Mouse (Mus musculus) CD8-positive naive resting alpha-beta T cell, adult 2 months (primary cell): ENCODE results near the gene Cstb.

Source experiments
- DNase-seq, 2 experiments: peaks; one replicate each; pipeline ENCODE4 v3.0.0; 2022; ENCODE audit warnings: low read depth in 2 of 2, low spot score in 2 of 2

Cstb gene

DNA sequence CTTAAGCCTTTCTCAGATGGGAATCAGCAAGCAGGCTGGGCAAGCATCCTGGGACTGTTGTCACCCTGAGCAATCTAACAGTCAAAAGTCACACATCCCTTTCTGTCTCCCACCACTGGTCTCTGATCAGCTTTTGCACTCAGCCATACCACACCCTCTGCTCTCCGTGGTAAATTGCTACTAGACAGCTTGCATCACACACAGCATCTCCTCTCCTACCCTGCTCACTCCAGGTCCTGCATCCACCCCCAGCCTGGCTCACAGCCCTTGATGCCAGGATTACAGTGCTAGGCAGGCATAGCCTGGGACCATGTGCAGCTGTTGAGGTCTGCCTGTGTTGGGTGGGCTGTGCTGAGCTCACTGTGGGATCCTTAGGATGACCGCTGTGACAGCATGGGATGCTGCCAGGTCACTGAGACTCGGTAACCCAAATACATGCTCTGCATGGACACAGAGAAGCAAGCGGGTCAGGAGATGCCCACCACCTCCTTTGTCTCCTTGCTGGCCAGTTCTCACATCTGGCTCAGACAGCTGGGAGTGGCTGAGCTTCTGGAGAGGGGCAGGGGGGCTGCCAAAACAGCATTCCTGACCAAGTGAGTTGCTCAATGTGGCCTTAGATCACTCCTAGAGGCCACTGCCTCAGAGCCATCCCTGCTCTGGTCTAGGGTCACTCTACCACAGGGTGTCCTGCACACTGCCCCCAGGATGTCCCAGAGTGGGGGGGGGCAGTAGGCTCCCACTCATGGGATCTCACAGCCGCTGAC is 33.1 kb downstream of the Cstb start:
- DNase-seq = no peak

DNA sequence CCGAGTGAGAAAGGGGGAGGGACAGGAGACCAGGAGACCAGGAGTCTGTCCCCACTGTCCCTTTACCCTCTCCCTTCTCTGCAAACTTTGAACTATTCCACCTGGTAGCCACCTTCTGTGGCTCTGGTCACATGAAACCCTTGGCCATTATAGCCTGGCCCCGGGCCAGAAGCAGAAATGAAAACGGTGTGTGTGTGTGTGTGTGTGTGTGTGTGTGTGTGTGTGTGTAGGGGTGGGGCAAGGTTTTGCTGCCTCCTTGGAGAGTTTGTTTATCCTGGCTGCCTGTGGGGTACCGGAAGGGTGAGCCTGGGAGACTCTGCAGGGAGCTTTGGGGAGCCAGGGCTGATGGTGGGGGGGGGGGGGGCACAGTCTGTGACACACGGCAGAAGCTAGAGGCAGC is 35.0 kb downstream of the Cstb start:
- DNase-seq = no peak

DNA sequence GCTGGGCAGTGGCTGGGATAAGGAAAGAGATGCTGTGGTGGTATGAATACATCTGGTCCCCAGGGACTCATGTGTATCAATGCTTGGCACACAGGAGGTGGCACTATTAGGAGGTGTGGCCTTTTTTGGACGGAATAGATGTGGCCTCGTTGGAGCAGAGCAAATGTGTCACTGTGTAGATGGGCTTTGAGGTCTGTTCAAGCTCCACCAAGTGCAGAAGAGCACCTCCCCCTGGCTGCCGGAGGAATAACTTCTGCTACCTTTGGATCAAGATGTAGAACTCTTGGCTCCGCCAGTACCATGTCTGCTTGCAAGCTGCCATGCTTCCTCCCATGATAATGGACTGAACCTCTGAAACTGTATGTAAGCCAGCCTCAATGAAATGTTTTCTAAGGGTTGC is 36.3 kb downstream of the Cstb start:
- DNase-seq = no peak

DNA sequence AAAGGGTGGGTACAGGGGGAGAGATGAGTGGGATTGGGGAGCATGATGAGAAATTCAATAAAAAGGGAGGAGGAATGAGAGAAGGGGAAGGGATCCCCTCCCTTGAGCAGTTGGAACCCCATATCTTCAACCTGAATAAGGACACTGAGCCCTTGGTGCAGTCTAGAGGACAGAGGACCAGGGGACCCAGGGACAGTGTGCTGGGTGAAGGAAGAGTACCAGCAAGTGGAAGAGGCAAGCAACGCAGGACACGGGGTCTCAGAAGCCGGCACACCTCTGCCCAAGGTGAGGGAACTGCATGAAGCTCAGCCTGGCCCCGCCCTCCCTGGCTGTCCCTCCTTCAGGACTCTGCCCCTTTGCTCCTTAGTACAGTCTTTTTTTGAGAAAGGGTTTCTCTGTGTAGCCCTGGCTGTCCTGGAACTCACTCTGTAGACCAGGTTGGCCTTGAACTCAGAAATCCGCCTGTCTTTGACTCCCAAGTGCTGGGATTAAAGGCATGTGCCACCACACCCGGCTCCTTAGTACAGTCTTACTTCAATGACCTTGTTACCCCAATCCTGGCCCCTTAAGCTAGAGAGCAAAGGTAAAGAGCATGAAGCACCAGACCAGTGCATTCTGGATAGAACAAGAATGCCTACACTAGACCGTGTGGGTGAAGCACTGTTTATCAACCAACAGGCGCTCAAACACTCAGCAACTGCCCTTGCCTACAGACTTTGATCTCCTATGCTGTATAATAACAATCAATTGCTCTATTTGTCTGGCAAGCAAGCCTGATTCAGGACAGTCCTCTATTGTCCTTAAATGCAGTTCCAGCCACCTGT is 37.7 kb downstream of the Cstb start:
- no peak for DNase-seq

DNA sequence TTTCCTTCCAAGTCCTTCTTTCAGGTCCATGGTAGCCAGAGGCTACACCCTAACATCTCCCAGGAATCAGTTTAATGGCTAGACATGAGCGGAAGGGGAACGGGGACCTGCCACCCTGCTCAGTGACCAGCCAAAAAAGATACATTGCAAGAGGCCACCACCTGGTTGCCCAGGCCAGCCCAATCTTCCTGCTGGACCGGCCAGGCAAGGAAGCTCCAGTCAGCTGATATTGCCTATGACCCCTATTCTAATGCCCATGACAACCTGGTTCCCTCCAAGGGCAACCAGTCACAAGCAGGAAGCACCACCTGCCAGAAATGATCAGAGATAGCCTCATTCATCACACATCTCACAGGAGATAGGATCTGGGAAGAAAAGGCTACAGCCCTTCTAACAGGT is 38.3 kb downstream of the Cstb start:
- no peak for DNase-seq

DNA sequence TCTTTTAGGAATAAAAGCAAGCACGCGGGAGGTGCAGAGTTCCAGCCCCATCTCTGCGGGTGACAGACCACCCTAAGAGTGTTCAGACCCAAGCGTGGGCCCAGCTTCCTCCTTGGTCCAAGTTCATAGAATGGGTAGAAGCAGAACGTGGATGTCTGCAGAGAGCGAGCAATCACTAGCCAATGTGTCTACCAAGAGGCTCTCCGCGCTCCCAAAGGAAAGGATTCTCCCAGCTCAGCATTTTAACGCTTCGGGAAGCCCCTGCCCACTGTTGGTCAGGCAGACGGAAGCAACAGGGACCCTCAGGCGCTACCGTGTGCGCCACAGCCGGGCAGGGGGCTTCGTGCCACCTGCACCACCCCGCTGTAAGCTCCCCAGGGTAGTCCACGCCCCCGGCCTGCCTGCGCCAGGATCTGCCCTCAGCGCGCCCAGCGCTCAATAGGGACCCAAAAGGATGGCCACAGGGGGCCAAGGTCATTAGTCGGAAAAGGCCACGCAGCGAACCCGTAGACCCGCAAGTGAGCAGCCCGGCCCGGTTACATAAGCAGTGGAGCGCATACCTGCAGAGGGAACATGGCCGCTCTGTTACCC is 38.8 kb downstream of the Cstb start:
- no peak for DNase-seq

DNA sequence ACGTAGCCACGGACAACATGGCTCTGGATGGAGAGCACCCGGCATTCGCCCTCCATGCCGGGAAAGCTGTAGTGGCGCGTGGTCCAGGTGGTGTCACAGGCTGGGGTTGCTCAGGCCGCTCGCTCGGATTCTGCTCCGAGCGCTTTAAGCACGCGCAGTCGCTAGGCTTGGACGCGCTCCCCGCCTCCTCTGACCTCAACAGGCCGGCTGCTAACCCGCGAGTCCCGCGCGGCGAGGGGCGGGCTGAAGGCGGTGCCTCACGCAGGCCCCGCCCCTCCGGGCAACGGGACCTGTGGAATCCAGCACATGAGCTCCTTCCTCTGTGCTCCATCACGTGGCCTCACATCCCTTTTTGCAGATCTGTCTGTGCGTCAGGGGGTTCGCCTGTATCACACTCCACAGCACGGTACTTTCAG is 39.3 kb downstream of the Cstb start, which contains the start of gene Pdxk:
TSS of gene Pdxk (minus strand) at position 184 of the 416 bp plus-strand sequence.
- DNase-seq = peak; percentile 88 to 90

DNA sequence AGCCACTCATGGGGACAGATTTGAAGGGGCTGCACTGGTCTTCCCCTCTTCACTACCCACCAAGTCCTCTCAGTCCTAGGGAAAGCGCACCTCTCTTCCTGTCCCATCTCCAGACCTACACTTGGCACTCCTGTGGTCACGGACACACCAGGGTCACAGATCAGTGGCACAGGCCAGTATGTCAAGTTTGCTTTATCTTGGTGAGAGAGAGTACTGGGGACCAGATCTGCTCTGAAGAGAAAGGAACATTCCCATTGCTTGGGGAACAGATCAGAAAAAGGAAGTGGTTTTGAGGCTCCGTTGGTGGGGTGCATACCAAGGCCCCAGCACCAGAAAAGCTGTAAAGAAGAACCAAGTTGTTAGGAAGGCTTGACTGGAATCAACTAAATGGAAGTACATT is 40.0 kb downstream of the Cstb start:
- peak in 1 of 2 experiments; percentile 22 for DNase-seq

DNA sequence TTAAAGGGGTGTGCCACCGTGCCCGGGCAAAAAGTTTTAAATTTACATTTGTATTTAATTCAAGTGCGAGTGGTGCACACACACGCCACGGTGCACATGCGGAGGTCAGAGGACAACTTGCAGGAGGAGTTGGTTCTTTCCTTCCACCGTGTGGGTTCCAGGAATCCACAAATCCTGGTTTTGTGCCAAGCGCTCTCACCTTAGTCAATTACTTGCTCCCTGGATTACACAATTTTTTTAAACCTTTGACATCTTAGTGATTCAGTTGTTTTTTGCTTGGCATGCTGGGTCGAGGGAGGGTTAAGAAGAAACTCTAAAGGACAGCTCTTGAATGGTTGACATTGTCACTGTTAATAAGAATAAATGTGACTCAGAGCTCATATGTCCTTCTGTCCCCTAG is 41.2 kb downstream of the Cstb start:
- no peak for DNase-seq

DNA sequence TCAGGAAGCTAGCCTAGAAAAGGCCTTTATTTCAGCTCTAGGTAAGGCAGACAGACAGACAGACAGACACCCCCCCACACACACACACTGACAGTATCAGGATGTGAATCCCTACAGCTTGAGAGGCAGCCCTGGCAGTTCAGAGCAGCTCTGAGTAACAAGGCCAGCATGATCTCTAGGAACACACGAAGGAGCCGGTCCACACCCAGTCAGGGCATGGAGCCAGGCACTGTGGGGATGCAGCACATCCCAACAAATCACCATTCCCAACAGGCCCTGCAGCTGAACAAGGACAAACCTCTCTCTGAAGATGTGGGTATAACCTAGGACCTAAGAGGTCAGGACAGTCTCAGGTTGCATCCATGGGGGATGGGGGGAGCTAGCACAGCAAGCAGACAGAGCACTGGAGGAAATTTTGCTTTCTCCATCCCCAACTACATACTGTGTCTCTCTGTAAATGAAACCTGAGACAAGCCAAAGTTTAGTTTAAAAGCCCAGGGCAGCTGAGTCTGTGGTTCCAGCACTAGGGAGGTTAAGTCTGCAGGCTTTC is 42.4 kb downstream of the Cstb start:
- no peak for DNase-seq

DNA sequence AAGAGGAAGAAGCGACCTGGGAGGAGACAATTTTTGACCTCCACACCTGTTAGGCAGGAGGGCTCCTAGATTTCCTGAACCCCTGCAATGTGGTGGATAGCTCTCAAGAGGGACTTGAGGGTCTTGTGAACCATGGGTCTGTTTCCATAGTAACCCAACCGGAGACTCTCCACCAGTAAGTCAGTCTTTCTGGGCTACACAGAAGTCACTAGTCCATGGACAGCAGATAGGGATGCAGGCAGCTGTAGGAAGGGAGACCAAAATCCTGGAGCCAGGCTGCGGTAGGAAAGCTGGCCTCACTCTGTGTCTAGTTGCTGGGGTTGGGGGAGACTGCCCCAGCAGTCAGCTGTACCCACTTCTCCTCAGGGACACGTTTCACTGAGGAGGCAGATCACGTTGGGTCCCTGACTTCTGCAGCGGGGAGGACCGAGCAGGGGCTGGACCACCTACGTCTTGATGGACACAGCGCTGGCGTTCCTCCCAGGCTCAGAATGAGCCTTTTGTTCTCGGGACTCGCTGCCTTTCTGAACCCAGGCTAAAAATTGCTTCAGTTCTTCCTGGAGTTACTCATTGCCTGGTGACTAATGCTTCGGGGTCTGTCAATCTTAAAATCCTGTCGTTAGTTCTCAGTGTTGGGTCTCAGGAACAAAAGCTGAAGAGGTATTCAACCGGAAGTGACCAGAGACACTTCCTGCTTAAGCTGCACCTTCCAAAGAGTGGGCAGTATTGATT is 45.3 kb downstream of the Cstb start:
- no peak for DNase-seq

DNA sequence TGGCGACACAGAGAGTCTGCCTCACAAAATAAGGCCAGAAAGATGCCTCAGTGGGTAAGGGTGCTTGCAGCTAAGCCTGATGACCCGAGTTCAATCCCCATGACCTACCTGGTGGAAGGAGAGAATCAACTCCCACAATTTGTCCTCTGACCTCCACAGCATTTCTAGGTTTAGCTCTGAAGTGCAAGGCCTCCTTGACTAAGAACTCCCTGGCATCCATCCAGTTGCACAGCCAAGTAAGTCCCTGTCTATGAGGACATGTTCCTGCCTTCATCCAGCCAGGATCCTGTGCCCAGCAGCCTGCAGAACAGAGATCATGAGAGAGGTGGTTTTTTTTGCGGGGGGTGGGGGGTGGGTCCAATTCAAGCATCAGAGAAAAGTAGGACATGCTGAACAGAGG is 46.6 kb downstream of the Cstb start:
- no peak for DNase-seq

DNA sequence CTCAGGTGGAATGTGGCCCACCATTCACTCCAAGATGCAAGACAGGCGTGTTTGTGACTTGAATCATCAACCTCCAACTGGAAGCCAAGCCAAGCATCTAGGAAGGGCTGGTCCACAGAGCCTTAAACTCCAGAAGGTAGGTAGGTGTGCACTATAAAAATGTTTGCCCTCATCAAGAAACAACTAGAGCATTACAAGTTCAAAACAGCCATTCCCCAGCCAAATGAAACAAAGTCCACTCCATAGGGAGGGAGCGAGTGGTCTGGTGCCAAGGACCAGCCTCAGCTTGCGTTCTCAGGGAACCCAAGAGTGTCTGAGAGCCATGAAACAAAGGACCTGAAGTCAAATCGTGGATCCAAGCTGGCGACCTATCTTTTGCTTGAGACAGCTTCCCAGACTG is 48.0 kb downstream of the Cstb start:
- DNase-seq = no peak

DNA sequence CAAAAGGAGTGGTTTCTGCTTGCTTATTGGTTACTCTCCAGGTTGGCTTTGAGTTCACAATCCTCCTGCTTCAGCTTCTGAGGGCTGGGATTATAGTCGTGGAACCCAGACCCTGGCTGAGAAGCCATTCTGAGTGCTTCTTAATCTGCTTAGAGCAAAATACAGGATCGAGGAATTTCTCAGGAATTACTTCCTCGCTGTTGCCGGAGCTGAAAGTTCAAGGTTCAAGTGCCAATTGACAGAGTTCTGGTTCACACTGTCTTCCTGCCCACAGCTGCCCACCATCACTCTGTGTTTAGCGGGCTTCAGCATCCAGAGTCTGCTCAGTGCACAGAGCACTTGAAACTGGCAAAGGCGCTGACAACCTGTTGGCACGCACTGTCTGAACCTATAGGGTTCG is 49.3 kb downstream of the Cstb start:
- no peak for DNase-seq

DNA sequence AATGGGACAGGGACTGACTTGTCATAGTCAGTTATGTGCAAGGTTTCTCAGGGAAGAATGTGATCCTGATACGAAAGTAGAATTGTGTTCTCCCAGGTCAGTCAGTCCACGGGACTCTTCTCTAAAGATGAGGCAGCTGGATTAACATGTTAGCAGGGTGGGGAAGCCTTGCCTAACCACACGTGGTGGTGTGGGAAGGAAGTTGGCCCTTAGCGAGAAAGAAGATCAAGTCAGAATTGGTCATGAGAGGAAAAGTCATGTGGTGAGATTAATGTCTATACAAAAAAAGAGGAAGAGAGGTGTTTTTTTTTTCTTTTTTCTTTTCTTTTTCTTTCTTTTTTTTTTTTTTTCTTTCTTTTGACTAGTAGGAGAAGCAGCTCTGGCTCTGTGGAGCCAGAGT is 51.4 kb downstream of the Cstb start:
- DNase-seq = no peak
